Mouse (Mus musculus) cerebellum, postnatal 25 days (tissue): ENCODE measurements around the gene Cxcl9.

Experiments
- DNase-seq, 2 experiments: peaks; one replicate each; pipeline ENCODE4 v3.0.0; 2021; ENCODE audit warnings: mixed read lengths in 2 of 2

Gene Cxcl9

DNA sequence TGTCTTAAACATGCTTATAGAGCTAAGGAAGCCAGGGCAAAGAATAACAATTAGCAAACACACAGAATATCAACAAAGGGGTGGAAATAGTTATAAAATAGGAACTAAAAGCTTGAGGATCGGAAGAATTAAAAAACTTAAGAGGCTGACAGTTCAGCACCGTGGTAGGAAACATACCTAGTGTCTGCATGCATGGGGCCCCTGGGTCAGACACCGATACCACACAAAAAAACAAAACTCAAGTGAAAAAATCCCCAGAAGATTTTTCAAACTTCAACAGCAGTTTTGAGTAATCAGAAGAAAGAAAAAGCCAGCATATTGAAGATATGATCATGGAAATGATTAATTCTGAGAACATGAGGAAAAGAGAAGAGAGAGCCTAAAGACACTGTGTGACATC, 8.9 kb upstream of the Cxcl9 start:
- no peak for DNase-seq

DNA sequence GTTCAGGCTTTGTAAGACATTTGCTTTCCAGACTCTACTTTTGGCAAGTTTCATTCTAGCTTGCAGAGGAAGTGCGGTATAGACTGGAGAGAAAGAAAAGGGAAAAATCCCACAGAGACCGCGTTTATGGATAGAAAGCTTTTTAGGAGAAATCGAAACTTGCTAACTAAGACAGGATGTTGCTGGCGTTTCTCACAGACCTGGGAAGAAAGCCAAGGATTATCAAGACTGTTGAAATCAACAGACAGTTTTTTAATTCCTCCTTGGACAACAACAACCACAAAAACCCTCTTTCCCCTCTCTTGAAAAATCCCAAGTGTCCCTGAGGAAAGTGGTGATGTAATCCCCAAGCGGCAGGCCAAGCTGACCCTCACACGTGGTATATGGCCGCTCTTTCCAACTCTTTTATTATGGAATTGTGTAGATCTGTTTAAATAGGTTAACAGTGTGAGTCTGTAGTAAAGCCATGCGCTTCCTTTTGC, 4.5 kb upstream of the Cxcl9 start:
- no peak for DNase-seq

DNA sequence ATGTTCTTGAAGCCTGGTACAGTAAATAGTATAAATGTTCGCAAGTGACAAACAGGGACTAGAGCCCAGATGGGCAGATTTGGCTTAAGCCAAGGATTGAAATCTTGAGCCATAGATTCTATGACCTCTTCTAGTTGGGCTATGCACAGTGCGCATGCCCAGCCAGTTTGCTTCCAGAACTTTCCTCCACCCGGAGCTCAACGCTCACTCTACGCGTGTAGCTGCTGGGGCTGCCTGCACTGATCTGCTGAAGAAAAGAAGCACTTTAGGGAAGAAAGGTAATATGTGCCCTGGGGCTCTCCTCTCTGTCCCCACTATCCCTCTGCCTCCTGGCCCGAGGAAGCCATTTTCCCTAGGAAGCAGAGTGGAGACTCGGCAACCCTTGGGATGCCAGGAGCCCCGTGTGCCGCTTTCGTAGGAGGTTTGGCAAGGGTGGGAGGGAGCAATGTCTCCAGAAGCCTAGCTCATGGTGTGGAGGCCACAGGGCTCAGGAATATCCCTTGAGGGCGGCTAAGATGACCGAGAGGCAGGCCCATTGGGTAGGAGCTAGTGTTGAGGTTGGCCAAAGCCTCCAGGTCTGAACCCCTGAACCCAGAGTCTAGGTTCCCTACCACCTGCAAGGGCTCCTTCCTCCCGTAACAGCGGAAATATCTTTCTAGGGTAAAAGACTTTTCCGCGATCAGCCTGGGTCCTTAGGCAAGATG, 3.9 kb upstream of the Cxcl9 start, which contains the start of gene Art3:
Gene Art3, plus strand, starts transcription at position 193 of the 704 bp plus-strand sequence.
- DNase-seq, result no peak

DNA sequence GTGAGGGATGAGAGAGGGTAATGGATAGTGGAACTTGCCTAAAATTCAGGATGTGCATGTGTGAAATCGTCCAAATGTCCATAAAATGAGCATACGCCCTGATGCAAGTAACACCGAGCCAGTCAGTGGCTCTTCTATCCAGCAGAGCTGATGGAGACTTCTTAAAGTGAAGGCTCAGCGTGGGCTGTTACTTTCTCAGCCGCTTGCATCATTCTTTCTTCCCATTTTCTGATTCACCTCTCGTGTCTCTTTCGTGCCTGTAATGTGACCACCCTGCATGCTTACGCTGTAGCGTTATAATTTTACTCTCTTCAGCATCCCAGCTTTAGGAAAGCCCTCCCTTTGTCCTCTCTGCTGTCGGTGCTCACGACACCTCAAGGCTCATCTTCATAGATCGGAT, 3.2 kb upstream of the Cxcl9 start:
- no peak for DNase-seq

DNA sequence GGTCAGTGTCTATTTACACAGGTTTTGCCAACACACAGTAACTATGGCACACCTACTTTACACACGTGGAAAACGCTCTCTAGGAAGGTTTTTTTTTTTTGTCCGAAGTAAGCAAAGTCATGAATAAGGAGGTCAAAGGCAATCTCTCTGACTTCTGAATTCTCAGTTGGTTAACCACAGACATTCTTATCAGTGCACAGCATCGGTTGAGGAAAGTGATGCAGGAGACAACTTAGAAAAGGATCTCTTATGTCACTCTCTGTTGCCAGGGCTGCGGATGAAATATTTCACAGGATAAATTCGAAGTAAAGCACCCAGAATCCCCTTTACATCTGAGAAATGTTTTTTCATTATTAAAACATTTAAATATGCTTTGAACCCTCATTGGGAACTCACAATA, 512 bp downstream of the Cxcl9 start:
- DNase-seq, result no peak

DNA sequence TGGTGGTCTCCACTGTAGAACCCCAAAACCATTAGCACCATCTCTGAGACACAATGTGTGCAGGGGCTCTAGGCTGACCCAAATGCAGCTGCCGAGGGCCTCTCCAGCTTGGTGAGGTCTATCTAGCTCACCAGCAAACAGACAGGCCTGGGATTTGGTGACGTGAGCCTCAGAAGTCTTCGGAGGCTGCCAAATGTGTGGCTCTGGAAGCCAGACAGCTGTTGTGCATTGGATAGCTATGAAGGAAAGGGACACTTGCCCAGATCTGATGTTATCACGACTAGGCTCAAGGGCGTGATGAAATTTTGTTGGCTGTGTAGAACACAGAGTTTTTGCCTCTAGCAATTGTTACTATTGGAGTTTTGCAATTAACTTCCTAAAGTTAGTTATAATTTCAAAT, 4.6 kb downstream of the Cxcl9 start:
- DNase-seq, result no peak

DNA sequence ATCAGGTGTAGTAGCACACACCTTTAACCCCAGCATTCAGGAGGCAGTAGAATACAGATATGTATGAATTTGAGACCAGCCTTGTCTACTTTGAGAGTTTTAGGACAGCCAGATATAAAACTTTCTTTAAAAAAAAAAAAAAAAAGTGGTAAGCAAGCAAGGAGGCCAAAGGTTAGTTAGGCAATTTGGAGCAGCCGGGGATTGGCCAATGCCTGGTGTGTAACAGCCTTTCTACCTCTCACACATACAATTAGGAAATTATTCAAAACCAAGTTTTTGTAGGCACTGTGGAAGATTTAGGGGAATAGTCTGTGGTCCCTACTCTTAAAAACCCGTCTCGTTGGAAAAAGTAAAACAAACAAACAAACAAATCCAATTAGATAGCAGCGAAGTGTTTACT, 5.3 kb downstream of the Cxcl9 start:
- no peak for DNase-seq

DNA sequence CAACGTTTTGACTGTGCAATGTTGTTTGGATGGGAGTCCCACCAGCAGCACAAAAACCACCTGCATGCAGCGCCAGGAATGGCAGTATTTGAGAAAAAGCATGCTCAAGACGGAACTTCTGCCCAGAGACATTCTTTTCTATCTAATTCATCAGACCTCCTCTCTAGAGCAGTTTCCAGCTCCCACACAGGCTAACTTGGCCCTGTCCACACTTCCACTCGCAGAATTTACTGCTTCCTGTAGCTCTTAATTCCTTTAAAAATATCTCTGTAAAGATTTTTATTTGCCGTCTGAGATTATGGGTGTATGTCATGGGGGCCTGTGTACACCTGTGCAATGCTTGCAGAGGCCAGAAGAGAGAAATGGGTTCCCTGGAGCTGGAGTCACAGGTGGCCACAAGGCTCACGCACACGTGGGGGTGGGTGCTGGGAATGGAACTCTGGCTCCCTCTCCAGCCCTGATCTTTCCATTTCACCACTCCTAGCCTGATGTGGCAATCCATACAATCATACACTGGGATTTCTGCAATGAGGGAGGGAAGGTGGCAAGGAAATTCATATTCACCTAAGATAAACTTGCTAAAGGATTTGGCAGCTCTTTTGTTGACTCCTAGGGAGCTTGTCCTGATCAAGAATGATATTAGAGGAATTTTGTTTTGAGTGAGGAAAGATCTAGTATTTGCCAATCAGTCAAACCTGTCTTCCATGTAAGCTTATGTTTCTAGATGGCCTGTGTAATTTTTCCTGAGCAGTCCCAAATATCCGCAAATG, 6.1 kb downstream of the Cxcl9 start:
- DNase-seq, result no peak

DNA sequence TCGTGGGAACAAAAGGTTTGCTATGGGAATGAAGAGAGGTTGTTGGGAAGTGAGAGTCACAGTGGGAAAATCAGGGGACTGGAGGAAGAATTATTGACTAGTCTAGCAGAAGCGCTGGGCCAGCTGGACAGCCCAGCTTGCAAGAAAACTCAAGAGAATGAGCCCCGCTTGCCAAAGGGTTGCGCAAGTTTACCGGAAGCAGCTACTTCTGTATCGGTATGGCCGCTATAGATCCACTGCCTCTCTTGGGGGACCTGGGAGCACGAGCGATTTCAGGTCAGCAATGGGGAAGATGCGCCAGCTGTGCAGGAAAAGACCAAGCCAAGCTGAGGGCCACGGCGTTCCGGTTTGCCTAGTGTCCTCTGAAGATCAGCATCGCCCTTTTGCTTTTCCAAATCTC, 9.3 kb downstream of the Cxcl9 start:
- DNase-seq, result no peak

DNA sequence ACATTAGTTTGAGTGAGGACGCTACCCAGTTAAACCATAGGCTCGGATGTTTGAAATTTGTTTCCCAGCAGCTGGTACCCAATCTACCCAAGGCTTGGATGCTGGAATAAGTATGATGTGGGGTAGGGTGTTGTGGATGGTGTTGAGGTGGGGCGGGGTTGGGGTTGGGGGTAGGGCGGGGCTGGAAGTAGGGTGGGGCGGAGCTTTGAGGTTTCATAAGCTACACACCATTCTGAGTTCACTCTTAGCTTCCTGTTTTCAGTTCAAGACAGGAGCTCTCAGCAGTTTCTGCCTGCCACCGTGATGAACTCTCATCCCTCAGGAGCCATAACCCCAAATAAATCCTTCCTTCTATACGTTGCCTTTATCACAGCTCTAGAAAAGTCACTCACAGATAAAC, 9.8 kb downstream of the Cxcl9 start:
- no peak for DNase-seq

DNA sequence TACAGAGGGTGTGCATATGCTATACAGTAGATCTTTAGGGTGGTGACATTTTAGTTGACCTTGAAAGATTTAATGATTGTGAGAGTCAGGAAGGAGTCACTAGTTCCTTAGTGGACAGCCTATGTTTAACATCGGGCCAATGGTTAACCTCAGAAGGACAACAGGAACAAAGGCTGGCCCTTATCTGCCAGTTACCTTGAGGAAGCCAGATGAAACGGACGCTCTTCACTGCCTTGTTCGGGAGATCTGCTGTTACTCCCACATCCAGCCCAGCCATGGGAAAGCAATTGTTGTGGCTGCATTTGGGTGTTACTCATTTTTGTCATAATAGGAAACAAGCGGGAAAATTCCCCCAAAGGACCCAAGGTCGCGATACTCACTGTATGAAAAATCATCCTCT, 14.1 kb downstream of the Cxcl9 start:
- DNase-seq, result no peak

DNA sequence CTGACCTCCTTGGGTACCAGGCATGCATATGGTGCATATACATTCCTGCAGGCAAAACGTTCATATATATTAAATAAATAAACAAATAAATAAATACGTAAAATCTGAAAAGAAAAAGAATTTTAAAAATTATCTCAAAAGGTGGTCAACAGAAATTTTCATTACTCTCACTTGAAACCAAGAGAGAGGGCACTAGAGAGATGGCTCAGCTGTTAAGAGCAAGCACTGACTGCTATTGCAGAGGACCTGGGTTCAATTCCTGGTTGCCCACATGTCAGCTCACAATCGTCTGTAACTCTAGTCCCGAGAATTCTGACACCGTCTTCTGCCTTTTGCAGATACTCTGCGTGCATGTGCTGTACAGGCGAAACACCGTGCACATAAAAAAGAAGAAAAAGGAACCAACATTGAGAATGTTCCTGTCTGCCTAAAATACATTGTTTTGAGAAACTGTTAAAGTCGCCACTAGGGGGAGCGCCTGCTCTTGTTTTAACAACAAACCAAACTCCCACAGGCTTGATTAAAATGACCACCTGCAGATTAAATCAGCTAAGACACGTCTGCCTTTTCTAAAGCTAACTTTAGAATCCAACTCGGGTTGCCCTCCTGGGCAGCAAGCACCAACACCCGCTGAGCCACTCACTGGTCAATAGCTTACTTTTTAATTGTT, 15.7 kb downstream of the Cxcl9 start:
- peak; percentile 83 to 93 for DNase-seq

DNA sequence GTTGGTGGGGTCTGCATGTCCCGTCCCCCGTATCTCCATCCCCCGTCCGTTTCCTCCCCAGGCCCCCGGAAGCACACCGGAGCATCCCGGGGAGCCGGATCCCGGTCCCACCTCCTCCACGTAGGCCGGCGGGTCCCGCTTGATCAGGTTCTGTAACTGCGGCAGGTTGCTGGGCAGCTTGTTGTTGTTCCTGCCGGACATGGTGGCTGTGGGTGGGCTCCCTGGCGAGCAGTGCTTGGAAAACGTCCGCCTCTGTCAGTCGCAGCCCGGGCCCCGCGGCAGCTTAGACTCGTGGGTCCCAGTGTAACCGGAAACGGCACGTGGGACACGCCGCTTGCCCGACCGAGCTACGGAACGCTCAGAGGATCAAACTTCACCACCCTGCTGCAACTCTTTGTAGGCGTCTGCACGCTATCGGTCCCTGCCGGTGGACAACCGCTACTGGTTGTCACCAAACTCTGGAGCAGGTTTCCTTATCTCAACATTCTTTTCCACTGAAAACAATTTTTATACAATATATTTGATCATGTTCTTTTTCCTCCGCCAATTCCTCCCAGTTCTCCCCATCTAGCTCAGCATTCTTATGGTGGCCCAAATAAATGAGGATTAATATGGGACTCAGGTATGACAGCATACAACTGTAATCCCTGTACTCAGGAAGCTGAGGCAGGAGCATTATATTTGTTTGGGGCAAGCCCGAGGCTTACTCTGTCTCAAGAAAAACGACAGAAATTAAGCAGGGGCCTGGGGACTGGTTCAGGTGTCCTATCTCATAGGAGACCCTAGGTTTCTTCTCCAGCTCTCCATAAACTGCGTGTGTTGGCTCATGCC, 18.0 kb downstream of the Cxcl9 start, which contains the start of gene Sdad1:
Gene Sdad1, minus strand, starts transcription at position 799 of the 831 bp plus-strand sequence.
- peak; percentile 96 for DNase-seq

DNA sequence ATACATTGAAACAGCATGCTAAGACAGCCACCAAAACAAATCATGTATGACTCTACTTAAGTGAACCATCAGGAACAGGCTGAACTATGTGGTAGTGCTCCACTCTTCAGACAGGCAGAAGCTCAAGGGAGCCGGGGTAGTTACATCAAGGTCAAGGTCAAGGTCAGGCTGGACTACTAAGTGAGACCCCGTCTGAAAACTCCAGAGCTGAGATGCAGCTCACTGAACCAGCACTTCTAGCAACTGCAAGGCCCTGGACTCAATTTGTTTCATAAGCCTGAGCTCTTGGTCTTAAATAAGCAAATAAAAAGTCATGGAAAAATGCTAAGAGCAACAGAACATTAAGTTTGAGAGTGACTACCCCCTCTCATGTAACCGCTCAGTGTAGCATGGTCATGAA, 23.6 kb downstream of the Cxcl9 start:
- DNase-seq, result no peak

DNA sequence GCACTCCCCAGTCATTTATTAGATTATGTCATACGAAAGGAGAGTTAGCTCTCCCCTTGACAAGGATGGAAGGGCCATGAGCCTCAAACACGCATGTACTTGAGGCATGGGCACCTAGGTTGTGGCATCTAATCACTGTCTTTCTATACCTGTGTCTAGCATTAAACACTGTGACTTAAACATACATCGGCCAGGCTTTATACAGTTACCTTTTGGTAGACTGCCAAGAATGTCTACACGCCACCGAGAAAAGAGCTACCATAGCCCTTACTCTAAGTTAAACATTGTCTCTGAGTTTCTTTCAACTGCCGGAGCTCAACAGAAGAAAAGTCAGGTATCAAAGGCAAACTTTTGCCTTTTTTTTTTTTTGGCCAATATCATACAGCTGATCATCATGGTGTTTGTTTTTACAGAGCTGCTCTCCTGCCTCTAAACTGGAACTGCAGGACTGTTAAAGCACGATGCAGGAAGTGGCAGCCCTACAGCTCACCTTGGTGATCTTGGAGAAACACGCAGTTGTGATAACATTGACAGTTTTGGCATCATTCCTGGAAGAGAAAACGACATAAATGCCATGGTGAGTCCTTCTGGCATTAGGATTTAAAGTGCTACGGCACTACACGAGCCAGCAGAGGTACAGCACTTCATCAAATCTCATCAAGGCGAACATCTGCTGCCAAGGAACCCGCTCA, 25.6 kb downstream of the Cxcl9 start:
- DNase-seq, result no peak

DNA sequence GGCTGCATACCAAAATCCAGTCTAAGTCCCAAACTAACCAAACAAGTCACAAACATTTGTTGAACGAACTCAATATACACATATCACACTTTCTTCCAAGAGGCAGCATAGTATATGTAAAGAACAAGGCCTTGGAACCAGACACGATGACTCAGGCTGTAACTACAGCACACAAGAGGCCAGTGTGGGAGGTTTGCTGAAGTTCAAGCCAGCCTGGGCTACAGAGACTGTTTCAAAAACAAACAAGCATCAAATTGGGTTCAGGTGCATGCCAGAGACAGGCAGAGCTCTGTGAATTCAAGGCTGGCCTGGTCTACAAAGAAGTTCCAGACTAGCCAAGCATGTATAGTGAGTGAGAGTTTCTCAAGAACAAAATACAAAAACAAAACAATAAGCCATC, 33.4 kb downstream of the Cxcl9 start:
- DNase-seq, result no peak

DNA sequence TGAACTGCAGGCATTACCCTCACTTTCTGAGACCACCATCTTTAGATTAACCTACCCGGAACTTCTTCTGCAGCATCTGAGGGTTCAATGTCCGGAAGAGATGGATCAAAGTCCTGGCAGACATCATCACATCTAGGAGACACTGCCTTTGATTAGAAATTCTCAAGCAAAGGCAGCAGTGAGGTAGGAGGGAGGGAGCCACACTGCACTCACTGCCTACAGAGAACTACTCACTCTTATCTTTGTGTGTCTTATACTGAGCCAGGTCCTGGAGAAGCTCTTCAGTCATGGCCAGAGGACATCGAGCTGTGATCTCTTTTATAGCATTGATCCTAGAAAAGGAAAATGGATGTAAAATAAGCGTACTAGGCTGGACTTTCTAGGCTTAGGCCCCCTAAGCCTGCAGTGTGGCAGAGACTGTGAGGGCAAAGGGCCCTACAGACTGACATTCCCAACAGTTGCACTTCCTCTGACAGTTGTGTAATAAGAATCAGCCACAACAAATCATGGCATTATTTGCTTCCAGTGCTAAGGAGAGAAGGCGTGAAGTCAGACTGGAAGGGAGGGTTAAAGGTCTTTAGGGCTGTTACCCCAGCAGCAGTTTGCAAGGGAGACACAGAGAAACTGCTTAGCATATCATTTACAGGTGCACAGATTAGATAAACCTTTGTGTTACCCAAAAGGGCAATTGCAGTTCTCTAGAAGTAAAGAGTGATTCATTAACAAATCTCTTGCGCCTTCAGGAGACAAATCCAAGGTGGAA, 36.0 kb downstream of the Cxcl9 start:
- DNase-seq, result no peak

DNA sequence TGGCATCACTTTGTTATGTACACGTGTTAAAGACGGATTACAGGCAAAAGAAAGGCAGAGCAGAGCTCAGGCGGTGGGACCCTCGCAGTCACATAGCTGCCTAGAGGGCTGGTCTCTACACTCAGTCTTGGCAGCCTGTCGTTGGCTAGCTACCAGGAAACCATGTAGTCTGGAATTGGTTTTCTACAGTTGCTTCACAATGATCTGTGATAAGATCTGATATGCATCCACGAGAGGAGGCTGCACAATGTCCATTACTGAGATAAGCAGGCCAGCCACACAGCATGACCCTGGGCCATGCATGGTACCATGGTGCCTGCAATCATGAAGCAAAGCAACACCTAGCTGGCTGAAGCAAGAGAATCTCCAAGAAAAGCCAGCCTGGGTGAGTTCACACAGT, 40.0 kb downstream of the Cxcl9 start:
- no peak for DNase-seq

DNA sequence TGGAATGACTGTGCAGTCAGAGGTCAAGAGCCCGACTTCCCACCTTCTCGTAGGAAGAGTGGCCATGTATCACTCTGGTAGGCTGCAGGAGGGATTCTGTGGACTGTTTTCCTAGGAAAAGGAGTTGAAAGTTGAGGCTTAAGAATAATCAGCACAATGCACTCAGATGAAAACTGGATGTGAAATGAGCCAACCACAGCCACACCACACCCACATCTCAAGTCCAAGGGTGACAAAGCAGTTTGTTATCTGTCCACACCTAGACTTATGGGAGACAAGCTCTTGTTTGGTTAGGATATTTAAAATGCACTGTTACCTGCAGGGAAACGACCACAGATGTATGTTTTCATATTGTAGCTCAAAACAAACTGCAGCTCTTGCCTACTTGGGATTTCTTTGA, 44.8 kb downstream of the Cxcl9 start:
- no peak for DNase-seq

DNA sequence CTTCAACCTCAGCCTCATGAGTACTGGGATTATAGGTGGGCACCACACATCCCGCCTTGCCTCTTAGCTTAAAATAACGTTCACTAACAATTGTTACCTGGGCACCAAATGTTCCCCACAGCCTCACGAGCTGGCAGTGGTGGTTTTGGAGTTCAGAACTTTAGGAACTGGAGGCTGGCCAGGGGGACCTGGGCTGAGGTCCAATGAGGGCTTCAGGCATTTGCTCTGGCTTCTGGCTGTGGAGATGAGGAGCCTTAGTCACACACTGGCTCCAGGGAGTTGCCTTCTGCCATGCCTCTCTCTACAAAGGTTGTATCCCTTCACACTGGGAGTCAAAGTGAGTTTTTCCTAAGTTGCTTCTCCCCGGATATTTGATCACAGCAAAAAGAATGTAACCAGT, 45.3 kb downstream of the Cxcl9 start:
- peak in 1 of 2 experiments; percentile 21 for DNase-seq

DNA sequence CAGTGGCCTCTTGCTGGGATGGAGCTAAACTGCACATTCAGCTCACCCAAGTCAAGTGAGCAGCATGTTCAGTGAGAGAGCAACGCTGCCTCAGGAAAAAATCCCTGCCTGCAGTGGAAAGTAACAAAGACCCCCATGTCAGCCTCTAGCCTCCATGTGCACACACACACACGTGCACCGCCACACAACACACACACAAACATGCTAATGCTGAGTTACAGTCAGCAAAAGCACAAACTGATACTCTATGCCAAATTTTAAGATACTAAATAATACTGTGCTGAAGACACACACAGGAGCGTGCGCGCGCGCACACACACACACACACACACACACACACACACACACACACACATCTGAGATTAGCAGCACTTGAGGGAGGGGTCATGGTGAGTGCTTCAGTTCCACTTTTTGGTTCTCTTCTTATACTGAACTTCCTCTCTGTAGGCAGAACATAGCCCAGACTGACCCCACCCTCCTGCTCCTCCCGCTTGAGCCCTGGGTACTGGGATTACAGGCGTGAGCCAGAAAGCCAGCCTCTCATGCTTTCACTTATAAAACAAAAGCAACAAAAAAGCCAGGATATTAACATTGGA, 48.8 kb downstream of the Cxcl9 start:
- DNase-seq, result no peak
